Mouse (Mus musculus): Measurements from ENCODE around the gene Mrps36.
"Not testable (repeated sequence)": the region's sequence is repeated elsewhere in the genome, so short reads cannot be mapped to it uniquely, and the experiment has no call there.

Gene Mrps36

GRCm38 (mm10) chr13:100731462-100732046, 12.9 kb downstream of the Mrps36 start:
- DNase-seq: not testable (repeated sequence)

GRCm38 (mm10) chr13:100730861-100731176, 13.6 kb downstream of the Mrps36 start, which contains the start of gene Cdk7:
Gene Cdk7, minus strand, starts transcription at chr13:100730939.
- DNase-seq: peak; percentile 94 to 97

DNA sequence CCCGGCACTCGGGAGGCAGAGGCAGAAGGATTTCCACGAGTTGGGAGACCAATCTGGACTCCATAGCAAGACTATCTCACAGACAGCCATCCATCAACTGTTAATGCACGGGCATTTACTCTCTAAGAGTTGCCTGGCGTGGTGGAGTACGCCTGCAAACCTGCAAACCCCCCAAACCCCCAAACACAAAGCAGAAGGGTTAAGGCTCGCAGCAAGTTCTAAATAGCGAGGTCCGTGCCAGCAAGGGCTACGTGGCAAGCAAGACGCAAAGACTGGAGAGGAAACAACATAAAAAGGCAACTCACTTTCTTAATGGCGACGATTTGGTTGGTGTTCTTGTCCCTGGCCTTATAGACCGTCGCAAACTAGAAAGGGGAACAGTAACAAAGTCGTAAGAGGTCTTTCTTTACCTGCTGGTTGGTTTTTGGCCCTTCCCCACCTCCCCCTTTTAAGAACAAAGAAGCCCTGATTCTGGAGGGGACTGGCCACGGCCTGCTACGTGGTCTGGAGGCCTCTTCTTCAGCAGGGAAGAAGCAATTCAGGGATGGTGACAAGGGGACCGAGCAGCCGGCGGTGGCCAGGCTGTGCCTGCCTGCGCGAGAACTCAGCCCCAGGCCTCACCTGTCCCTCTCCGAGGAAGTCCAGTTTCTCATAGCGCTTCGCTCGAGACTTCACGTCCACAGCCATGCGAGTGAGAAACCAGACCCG, 14.2 kb downstream of the Mrps36 start:
- DNase-seq: peak in 1 of 2 experiments; percentile 20

- not testable (repeated sequence) for DNase-seq
These were observed 15.9 kb downstream of the Mrps36 start for GRCm38 (mm10) chr13:100728530-100728929.

- DNase-seq: no peak
These were observed 16.4 kb downstream of the Mrps36 start for GRCm38 (mm10) chr13:100728086-100728485.

DNA sequence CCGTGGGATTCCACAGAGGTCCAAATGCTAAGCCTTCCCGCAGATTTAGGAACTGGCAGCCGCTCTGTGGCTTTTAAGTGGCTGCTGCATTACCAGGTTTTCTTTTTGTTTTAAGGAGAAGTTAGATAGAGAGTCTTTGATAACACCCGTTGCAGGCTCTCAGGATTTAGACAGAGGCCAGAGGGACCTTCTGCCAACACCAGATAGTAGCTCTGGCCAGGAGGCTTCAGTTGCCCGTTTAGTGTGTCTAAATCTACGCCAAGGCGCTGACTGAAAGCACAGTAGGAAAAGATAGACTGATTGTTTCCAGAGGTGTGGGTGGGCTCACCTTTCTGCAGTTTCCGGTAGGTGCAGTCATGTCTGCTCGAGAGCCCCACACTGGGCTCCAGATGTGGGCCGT, 19.3 kb downstream of the Mrps36 start:
- no peak for DNase-seq

- no peak for DNase-seq
These were observed 20.3 kb downstream of the Mrps36 start for GRCm38 (mm10) chr13:100724051-100724754.

DNA sequence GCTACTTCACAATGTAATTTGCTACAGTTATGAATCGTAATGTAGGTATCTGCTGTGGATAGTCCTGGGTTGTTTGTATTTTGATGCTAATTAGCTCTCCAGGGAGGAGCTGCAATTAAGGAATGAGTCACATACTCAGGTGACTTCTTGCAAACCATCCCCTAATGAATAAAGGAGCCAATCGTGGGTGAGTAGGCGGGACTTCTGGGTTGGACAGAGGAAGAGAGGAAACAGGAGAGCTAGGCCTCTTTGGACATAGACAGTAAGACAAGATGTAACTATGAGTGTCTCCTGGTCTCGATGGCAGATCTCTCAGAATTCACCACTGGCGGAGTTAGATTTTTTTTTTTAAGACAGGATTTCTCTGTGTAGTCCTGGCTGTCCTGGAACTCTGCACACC, 22.8 kb downstream of the Mrps36 start:
- DNase-seq: no peak

GRCm38 (mm10) chr13:100715467-100715866, 29.0 kb downstream of the Mrps36 start:
- no peak for DNase-seq

- no peak for DNase-seq
These were observed 38.3 kb downstream of the Mrps36 start for GRCm38 (mm10) chr13:100706206-100706605.

GRCm38 (mm10) chr13:100703468-100703867, 41.0 kb downstream of the Mrps36 start:
- DNase-seq: no peak

DNA sequence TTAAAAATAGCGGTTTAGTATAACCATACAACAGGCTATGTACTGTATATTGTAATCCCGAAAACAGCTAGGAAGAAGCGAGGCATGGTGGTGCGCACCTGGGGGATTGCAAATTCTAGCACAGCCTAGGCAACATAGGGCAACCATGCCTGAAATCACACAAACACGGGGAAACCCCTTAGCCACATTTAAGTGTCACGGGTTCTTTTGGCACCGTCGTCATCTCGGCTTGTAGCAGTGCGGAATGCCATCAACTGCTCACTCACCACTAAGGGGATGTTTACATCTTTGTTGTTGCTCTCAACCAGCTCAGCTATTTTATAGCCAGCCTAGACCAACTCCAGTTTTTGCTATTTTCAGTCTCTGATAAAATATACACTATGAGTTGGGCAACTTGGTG, 45.6 kb downstream of the Mrps36 start:
- no peak for DNase-seq

DNA sequence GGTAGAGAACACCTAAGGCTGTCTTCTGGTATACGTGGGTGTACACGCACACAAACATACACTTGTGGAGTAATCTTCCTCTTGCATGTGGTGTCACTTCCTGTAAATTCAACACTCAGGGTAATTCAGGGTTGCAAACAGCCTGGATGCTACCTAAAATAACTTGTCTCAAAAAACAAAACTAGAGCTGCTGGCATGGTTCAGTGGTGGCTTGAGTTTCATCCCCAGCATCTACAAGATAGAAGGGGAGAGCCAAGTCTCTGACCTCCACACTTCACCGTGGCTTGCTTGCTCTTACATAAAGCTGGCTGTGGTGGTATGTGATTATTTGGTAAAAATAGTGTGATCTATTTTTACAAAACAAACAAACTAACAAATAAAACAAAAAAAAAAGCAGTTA, 46.9 kb downstream of the Mrps36 start:
- DNase-seq: no peak

- DNase-seq: no peak
These were observed 56.9 kb downstream of the Mrps36 start for GRCm38 (mm10) chr13:100687513-100687912.
